Mouse (Mus musculus) ES-E14 (cell line): ENCODE measurements around the gene Unc5c. TPM values are rescaled to one million over a fixed set of nuclear protein-coding genes. Genes with fewer than 3 reads are reported as not detected.

ENCODE experiments used
- DNase-seq: peaks from one replicate; pipeline ENCODE4 v3.0.0-alpha.2; 2013; ENCODE audit warnings: low read depth, low spot score
- H3K27ac ChIP-seq: 2 replicates; pipeline ENCODE4 v1.5.1; 2012; ENCODE audit warnings: low read depth, mild to moderate bottlenecking, low read length, moderate library complexity, mixed read lengths; ENCODE audit not compliant: poor library complexity, insufficient read depth, severe bottlenecking
- H3K36me3 ChIP-seq: 2 replicates; pipeline ENCODE4 v1.6.1; 2012; ENCODE audit warnings: mild to moderate bottlenecking, low read length, moderate library complexity, mixed read lengths; ENCODE audit not compliant: control insufficient read depth, poor library complexity, insufficient read depth, severe bottlenecking
- H3K4me1 ChIP-seq, 2 experiments: fragments of 150-350 bp in 1 of 2; sonication (generic) in 1 of 2; 2 replicates each; pipeline ENCODE4 v1.6.1; 2012; ENCODE audit warnings: low read length in 2 of 2, mild to moderate bottlenecking in 1 of 2, mixed read lengths in 1 of 2; ENCODE audit not compliant: control insufficient read depth in 2 of 2, insufficient read depth in 2 of 2, poor library complexity in 1 of 2
- H3K4me3 ChIP-seq, 2 experiments: fragments of 150-350 bp in 1 of 2; sonication (generic) in 1 of 2; 2 replicates each; pipeline ENCODE4 v1.5.1; 2012; ENCODE audit warnings: low read length in 2 of 2, low read depth in 1 of 2, mild to moderate bottlenecking in 1 of 2, mixed read lengths in 1 of 2; ENCODE audit not compliant: insufficient read depth in 1 of 2, poor library complexity in 1 of 2, severe bottlenecking in 1 of 2
- H3K9ac ChIP-seq: 2 replicates; pipeline ENCODE4 v1.6.1; 2012; ENCODE audit warnings: low read depth, mild to moderate bottlenecking, low read length, mixed read lengths; ENCODE audit not compliant: poor library complexity, insufficient read depth, severe bottlenecking
- H3K9me3 ChIP-seq: fragments of 150-350 bp; sonication (generic); 2 replicates; pipeline ENCODE4 v1.6.1; 2012; ENCODE audit warnings: low read depth, mild to moderate bottlenecking, low read length; ENCODE audit not compliant: control insufficient read depth, insufficient read depth
- CHD2 ChIP-seq: IDR thresholded peaks from 2 replicates; pipeline ENCODE4 v1.6.1; 2014; ENCODE audit warnings: mild to moderate bottlenecking, low read depth, low read length, inconsistent platforms
- HCFC1 ChIP-seq: IDR thresholded peaks from 2 replicates; pipeline ENCODE4 v1.6.1; 2012; ENCODE audit warnings: low read length, inconsistent platforms, borderline replicate concordance; ENCODE audit not compliant: insufficient read depth
- MAFK ChIP-seq: IDR thresholded peaks from 2 replicates; pipeline ENCODE4 v1.6.1; 2014; ENCODE audit warnings: mild to moderate bottlenecking, low read depth, low read length, inconsistent platforms; ENCODE audit not compliant: insufficient read depth
- ZC3H11A ChIP-seq: IDR thresholded peaks from 2 replicates; pipeline ENCODE4 v1.6.1; 2012; ENCODE audit warnings: low read depth, mild to moderate bottlenecking, inconsistent platforms, low read length, borderline replicate concordance
- ZNF384 ChIP-seq: IDR thresholded peaks from 2 replicates; pipeline ENCODE4 v1.6.1; 2012; ENCODE audit warnings: low read depth, low read length, inconsistent platforms
- in situ Hi-C, 2 experiments: fragments of 600-800 bp; cut with MboI; formaldehyde crosslinking; loops; one replicate each; pipeline ENCODE4 v1.15.1; 2025; ENCODE audit warnings: low sequenced_read_pairs in 2 of 2, inconsistent platforms in 1 of 2; ENCODE audit not compliant: unreplicated experiment in 2 of 2
- total RNA-seq: library from RNA; depleted of rRNA; stranded (reverse); fragments of 300-350 nt; gene quantifications from 2 replicates; pipeline ENCODE4 v1.2.3, GENCODE M21; 2012

The Unc5c gene
- total RNA-seq, 1 experiment, result 0.67 TPM

GRCm38 (mm10) chr3:141828301-141828700 is 363.3 kb downstream of the Unc5c start:
- no peak overlapping the region for H3K9ac ChIP-seq
- TF ChIP-seq MAFK, result no peak
- TF ChIP-seq ZNF384, result no peak
- no peak for TF ChIP-seq ZC3H11A
- no peak for TF ChIP-seq CHD2
- no peak for TF ChIP-seq HCFC1
- H3K4me1 ChIP-seq, result no peaks in the 10 kb centered on the region
- no peak overlapping the region for H3K27ac ChIP-seq
- in situ Hi-C loops, result no loop called here
- no peaks in the 10 kb centered on the region for H3K36me3 ChIP-seq
- H3K9me3 ChIP-seq, result no peaks in the 10 kb centered on the region
- H3K4me3 ChIP-seq, result no peak overlapping the region
- no peak for DNase-seq

- DNase-seq, result peak; percentile 24
- H3K4me1 ChIP-seq, result no peaks in the 10 kb centered on the region
- no peak overlapping the region for H3K27ac ChIP-seq
- H3K4me3 ChIP-seq, result no peak overlapping the region
- H3K9me3 ChIP-seq, result no peaks in the 10 kb centered on the region
- TF ChIP-seq CHD2, result no peak
- TF ChIP-seq ZC3H11A, result peak; percentile 80; the same call in 1 of the 2 replicates
- H3K36me3 ChIP-seq, result no peaks in the 10 kb centered on the region
- in situ Hi-C loops, result no loop called here
- no peak overlapping the region for H3K9ac ChIP-seq
Observed at GRCm38 (mm10) chr3:141831135-141831534, 366.1 kb downstream of the Unc5c start.

GRCm38 (mm10) chr3:141838864-141839263 is 373.8 kb downstream of the Unc5c start:
- Histone ChIP-seq H3K4me3 (no peak overlapping the region), H3K27ac (no peak overlapping the region), H3K9me3 (no peaks in the 10 kb centered on the region), H3K9ac (no peak overlapping the region), H3K4me1 (peaks cover 0 to 2% of the 10 kb centered on the region in 2 experiments; a peak in 1 of 4 replicates), H3K36me3 (no peaks in the 10 kb centered on the region)
- TF ChIP-seq CHD2 (no peak), ZC3H11A (no peak), MAFK (no peak), HCFC1 (no peak), ZNF384 (no peak)
- peak; percentile 35 for DNase-seq
- in situ Hi-C loops, result no loop called here

- in situ Hi-C loops, result no loop called here
- TF ChIP-seq MAFK (no peak), ZNF384 (no peak), ZC3H11A (no peak), CHD2 (no peak), HCFC1 (no peak)
- Histone ChIP-seq H3K9me3 (no peaks in the 10 kb centered on the region), H3K4me1 (peaks cover 7 to 8% of the 10 kb centered on the region in 2 experiments; a peak in 3 of 4 replicates), H3K4me3 (no peak overlapping the region), H3K9ac (no peak overlapping the region), H3K27ac (no peak overlapping the region), H3K36me3 (no peaks in the 10 kb centered on the region)
- DNase-seq, result peak; percentile 41
Observed at GRCm38 (mm10) chr3:141849206-141849605, 384.2 kb downstream of the Unc5c start.

DNA sequence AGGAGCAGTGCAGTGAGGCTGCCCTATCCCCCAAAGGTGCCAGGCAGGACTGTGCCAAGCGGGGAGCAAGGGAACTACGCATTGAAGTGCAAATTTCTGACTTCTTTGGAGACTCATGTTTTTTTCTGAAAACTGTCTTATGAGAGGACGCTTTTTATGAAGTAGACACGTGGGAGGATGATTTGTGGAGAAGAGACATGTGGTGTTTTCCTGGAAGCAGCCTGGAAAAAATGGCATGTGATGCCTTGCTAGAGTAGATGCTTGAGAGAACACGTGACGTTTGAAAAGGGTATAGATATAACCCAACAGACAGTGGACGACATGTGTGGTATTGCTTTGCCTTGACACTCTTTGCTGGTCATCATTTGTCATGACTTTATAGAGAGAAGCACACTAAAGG is 385.1 kb downstream of the Unc5c start:
- H3K4me1 ChIP-seq, result peaks cover 7 to 8% of the 10 kb centered on the region in 2 experiments; a peak in 3 of 4 replicates
- DNase-seq, result no peak
- in situ Hi-C loops, result loop anchor here in 1 of 2 experiments (25.0 kb wide), 1 partner anchor 412 kb away; no protein-coding TSS in a partner anchor
- no peak overlapping the region for H3K9ac ChIP-seq
- no peaks in the 10 kb centered on the region for H3K36me3 ChIP-seq
- no peaks in the 10 kb centered on the region for H3K9me3 ChIP-seq
- no peak overlapping the region for H3K4me3 ChIP-seq
- no peak overlapping the region for H3K27ac ChIP-seq
- TF ChIP-seq MAFK, result no peak
- TF ChIP-seq ZC3H11A, result no peak
- no peak for TF ChIP-seq ZNF384
- no peak for TF ChIP-seq HCFC1
- no peak for TF ChIP-seq CHD2
